Mouse (Mus musculus): ENCODE measurements around the gene Atp6v0b. TPM values are rescaled to one million over a fixed set of nuclear protein-coding genes. Genes with fewer than 3 reads are reported as not detected.

The Atp6v0b gene
- polyA plus RNA-seq (2017; shearing (Covaris generic)) = 200 TPM

GRCm38 (mm10) chr4:117887133-117887532, at the start of gene Atp6v0b:
TSS of gene Atp6v0b (minus strand) at chr4:117887333.

GRCm38 (mm10) chr4:117929391-117929881, 42.3 kb upstream of the Atp6v0b start, which contains the start of gene Artn:
TSS of gene Artn (minus strand) at chr4:117929763.

GRCm38 (mm10) chr4:117914591-117915442, 27.7 kb upstream of the Atp6v0b start, which contains the start of gene Ipo13:
TSS of gene Ipo13 (minus strand) at chr4:117914999.

GRCm38 (mm10) chr4:117891738-117892161, 4.6 kb upstream of the Atp6v0b start, which contains the start of gene Dph2:
TSS of gene Dph2 (minus strand) at chr4:117892032.

GRCm38 (mm10) chr4:117882701-117883691, 4.1 kb downstream of the Atp6v0b start, which contains the start of gene B4galt2:
TSS of gene B4galt2 (minus strand) at chr4:117883487.

GRCm38 (mm10) chr4:117872471-117872886, 14.7 kb downstream of the Atp6v0b start, which contains the start of gene Ccdc24:
TSS of gene Ccdc24 (minus strand) at chr4:117872557.

GRCm38 (mm10) chr4:117834457-117834844, 52.7 kb downstream of the Atp6v0b start, which contains the start of gene Slc6a9:
TSS of gene Slc6a9 (plus strand) at chr4:117834506.

Other genes starting within 250 kb of the Atp6v0b start
- 32.2 TPM for gene Dmap1, start 205.1 kb downstream of the Atp6v0b start, polyA plus RNA-seq (2017; shearing (Covaris generic))
- not detected for gene Gm12845, start 162.9 kb downstream of the Atp6v0b start, polyA plus RNA-seq (2017; shearing (Covaris generic))
- gene Klf17, start 121.7 kb downstream of the Atp6v0b start, polyA plus RNA-seq (2017; shearing (Covaris generic)) = not detected
- gene Slc6a9, start 52.8 kb downstream of the Atp6v0b start, polyA plus RNA-seq (2017; shearing (Covaris generic)) = 0.31 TPM
- gene Ccdc24, start 14.8 kb downstream of the Atp6v0b start, polyA plus RNA-seq (2017; shearing (Covaris generic)) = not detected
- not detected for gene B4galt2, start 3.8 kb downstream of the Atp6v0b start, polyA plus RNA-seq (2017; shearing (Covaris generic))
- gene Dph2, start 4.7 kb upstream of the Atp6v0b start, polyA plus RNA-seq (2017; shearing (Covaris generic)) = 23.5 TPM
- gene Ipo13, start 27.7 kb upstream of the Atp6v0b start, polyA plus RNA-seq (2017; shearing (Covaris generic)) = 34.7 TPM
- gene Artn, start 42.4 kb upstream of the Atp6v0b start, polyA plus RNA-seq (2017; shearing (Covaris generic)) = not detected
- 5.9 TPM for gene St3gal3, start 247.6 kb upstream of the Atp6v0b start, polyA plus RNA-seq (2017; shearing (Covaris generic))